Mouse (Mus musculus) liver, embryonic 14 days (tissue): ENCODE data around the gene Tmem255a. TPM values are rescaled to one million over a fixed set of nuclear protein-coding genes. Genes with fewer than 3 reads are reported as not detected.

ENCODE experiments used
- polyA plus RNA-seq: library from polyadenylated mRNA; depleted of rRNA; stranded (reverse); fragments of >200 nt; gene quantifications from 2 replicates; pipeline ENCODE4 v1.2.3, GENCODE M21; 2012; rRNA removed

Tmem255a gene
- polyA plus RNA-seq: 0.41 and 0.57 TPM in 2 replicates

GRCm38 (mm10) chrX:38251851-38252571, at the start of gene Tmem255a:
Gene Tmem255a (minus strand): TSS chrX:38252439.

GRCm38 (mm10) chrX:38189552-38190457, 62.4 kb downstream of the Tmem255a start, which contains the start of gene Zbtb33:
Gene Zbtb33 (plus strand): TSS chrX:38189793.

Other genes starting within 250 kb of the Tmem255a start
- gene Btg1-ps1, start 233.6 kb downstream of the Tmem255a start, polyA plus RNA-seq: not detected in 2 replicates
- gene Btg1-ps2, start 209.3 kb downstream of the Tmem255a start, polyA plus RNA-seq: not detected in 2 replicates
- gene Rhox10, start 186.0 kb downstream of the Tmem255a start, polyA plus RNA-seq: not detected in 2 replicates
- not detected in 2 replicates for gene Rhox11, start 167.3 kb downstream of the Tmem255a start, polyA plus RNA-seq
- not detected in 2 replicates for gene Rhox12, start 141.5 kb downstream of the Tmem255a start, polyA plus RNA-seq
- not detected in 2 replicates for gene Rhox13, start 131.2 kb downstream of the Tmem255a start, polyA plus RNA-seq
- 2.3 and 3.0 TPM in 2 replicates for gene Zbtb33, start 62.6 kb downstream of the Tmem255a start, polyA plus RNA-seq
- gene Atp1b4, start 63.7 kb upstream of the Tmem255a start, polyA plus RNA-seq: 0.01 and 0.15 TPM in 2 replicates
- gene Lamp2, start 204.0 kb upstream of the Tmem255a start, polyA plus RNA-seq: 30.8 and 36.4 TPM in 2 replicates